18 mouse cellular contexts compared by ENCODE assay signal in genomic region chr4:129021886-129022285, GRCm38 (mm10). TPM values are rescaled to one million over a fixed set of nuclear protein-coding genes. Genes with fewer than 3 reads are reported as not detected.
DNase-seq lines count a peak whose midpoint lies in the region; ATAC-seq and TF ChIP-seq lines count a peak whose summit lies in the region.
"Had no signal": no experiment of that assay in that cellular context is flagged by ENCODE, and none has a peak within 500 bp of the region (broad histone marks: within the 10 kb centered on the region; RNA-seq: fewer than 3 reads in every experiment).

No protein-coding gene starts in this region.

- DNase-seq in heart, adult 2 months = no peak
- no peak for DNase-seq in lung, postnatal 0 days (ENCODE audit: low spot score)
- DNase-seq in lung, postnatal 14 days = no peak
- peak; percentile 61 for DNase-seq in adipocyte (ENCODE audit: low spot score)
- DNase-seq: adrenal gland, postnatal 10 days; cerebellum, adult 11 months; cerebellum, adult 8-10 months; cerebellum, postnatal 14 days; gastrocnemius, postnatal 25 days had no signal

- no peaks in the 10 kb centered on the region for H3K9me3 ChIP-seq in heart, embryonic 11.5 days (replicated peaks; ENCODE audit: control insufficient read depth, low read length)
- no peaks in the 10 kb centered on the region for H3K9me3 ChIP-seq in lung, postnatal 0 days (ENCODE audit: low read length)
- no peaks in the 10 kb centered on the region for H3K9me3 ChIP-seq in forebrain, embryonic 12.5 days
- H3K9me3 ChIP-seq: embryonic facial prominence, embryonic 12.5 days; heart, embryonic 13.5 days; hindbrain, embryonic 12.5 days had no signal

- no peaks in the 10 kb centered on the region for H3K79me2 ChIP-seq in heart, adult 2 months (replicated peaks; ENCODE audit: control insufficient read depth, insufficient read depth, low read length)

- intact Hi-C loops in heart, adult 2 months (cut with DNase I) = loop anchor here (5.0 kb wide), 1 partner anchor 35 kb away; the partner anchor contains the start of gene Rnf19b

- TF ChIP-seq POLR2A in heart, adult 2 months (IDR thresholded peaks at IDR 0.05; ENCODE audit: insufficient read depth, low read depth, low read length) = no peak

- H3K4me2 ChIP-seq in heart, embryonic 11.5 days = no peak overlapping the region
- H3K4me2 ChIP-seq in lung, postnatal 0 days (replicated peaks; ENCODE audit: low read depth, low read length) = no peak overlapping the region
- no peak overlapping the region for H3K4me2 ChIP-seq in forebrain, embryonic 12.5 days
- H3K4me2 ChIP-seq: embryonic facial prominence, embryonic 12.5 days; heart, embryonic 13.5 days; hindbrain, embryonic 12.5 days had no signal

- TF ChIP-seq CTCF in heart, adult 2 months (IDR thresholded peaks at IDR 0.05) = no peak
- TF ChIP-seq CTCF in lung, postnatal 0 days (IDR thresholded peaks at IDR 0.05) = no peak

- no peaks in the 10 kb centered on the region for H3K36me3 ChIP-seq in heart, adult 2 months (ENCODE audit: control insufficient read depth, insufficient read depth, low read length)
- no peaks in the 10 kb centered on the region for H3K36me3 ChIP-seq in heart, embryonic 11.5 days (ENCODE audit: control insufficient read depth, insufficient read depth, low read length)
- no peaks in the 10 kb centered on the region for H3K36me3 ChIP-seq in lung, postnatal 0 days (ENCODE audit: insufficient read depth, low read length)
- no peaks in the 10 kb centered on the region for H3K36me3 ChIP-seq in forebrain, embryonic 12.5 days (replicated peaks)
- H3K36me3 ChIP-seq: embryonic facial prominence, embryonic 12.5 days; heart, embryonic 13.5 days; hindbrain, embryonic 12.5 days had no signal

- TF ChIP-seq EP300 in heart, adult 2 months (IDR thresholded peaks at IDR 0.05; ENCODE audit: insufficient read depth, low read depth, low read length) = no peak
- TF ChIP-seq EP300 in lung, postnatal 0 days (IDR thresholded peaks at IDR 0.05) = no peak

- no peaks in the 10 kb centered on the region for H3K27me3 ChIP-seq in heart, adult 2 months (ENCODE audit: control insufficient read depth, insufficient read depth, low read length)
- no peaks in the 10 kb centered on the region for H3K27me3 ChIP-seq in heart, embryonic 11.5 days (ENCODE audit: control insufficient read depth, insufficient read depth, low read length)
- no peaks in the 10 kb centered on the region for H3K27me3 ChIP-seq in lung, postnatal 0 days (replicated peaks; ENCODE audit: insufficient read depth, low read length)
- no peaks in the 10 kb centered on the region for H3K27me3 ChIP-seq in forebrain, embryonic 12.5 days
- H3K27me3 ChIP-seq: embryonic facial prominence, embryonic 12.5 days; heart, embryonic 13.5 days had no signal

- peaks cover 20% of the 10 kb centered on the region for H3K4me1 ChIP-seq in heart, adult 2 months (ENCODE audit: control insufficient read depth, insufficient read depth, low read length)
- peaks cover 13% of the 10 kb centered on the region for H3K4me1 ChIP-seq in heart, embryonic 11.5 days (ENCODE audit: control insufficient read depth, insufficient read depth, low read length)
- H3K4me1 ChIP-seq in lung, postnatal 0 days (ENCODE audit: insufficient read depth, low read depth, low read length) = peaks cover 16% of the 10 kb centered on the region
- H3K4me1 ChIP-seq in forebrain, embryonic 12.5 days = 0 out of 2 replicates have a peak, but pooled peaks cover 4% of the 10 kb centered on the region

- WGBS in heart, adult 2 months = 37% methylated on average over 4 of the region's 4 CpGs
- WGBS in heart, embryonic 11.5 days (ENCODE audit: insufficient replicate concordance) = 67% methylated on average over 4 of the region's 4 CpGs
- 78% methylated on average over 4 of the region's 4 CpGs for WGBS in lung, postnatal 0 days
- 83% methylated on average over 4 of the region's 4 CpGs for WGBS in forebrain, embryonic 12.5 days

- no peak for ATAC-seq in heart, embryonic 11.5 days (replicated peaks; ENCODE audit: insufficient number of reproducible peaks, low FRiP score, low TSS enrichment)
- ATAC-seq in lung, postnatal 0 days = no peak
- ATAC-seq in forebrain, embryonic 12.5 days (ENCODE audit: low FRiP score) = no peak
- ATAC-seq: forebrain, embryonic 16.5 days; hindbrain, embryonic 16.5 days; inflammation-experienced regulatory T-cells, adult 6 months; intestine, postnatal 0 days had no signal

- H3K27ac ChIP-seq in heart, adult 2 months = peak overlapping the region; percentile 82
- no peak overlapping the region for H3K27ac ChIP-seq in heart, embryonic 11.5 days (ENCODE audit: low read depth, low read length)
- peak overlapping the region; percentile 62; the same call in 1 of the 2 replicates for H3K27ac ChIP-seq in lung, postnatal 0 days (ENCODE audit: low read length)
- no peak overlapping the region for H3K27ac ChIP-seq in forebrain, embryonic 12.5 days
- H3K27ac ChIP-seq: embryonic facial prominence, embryonic 12.5 days; heart, embryonic 13.5 days; hindbrain, embryonic 12.5 days had no signal

- H3K9ac ChIP-seq in heart, adult 2 months (ENCODE audit: low read depth, low read length) = no peak overlapping the region
- H3K9ac ChIP-seq in heart, embryonic 11.5 days (ENCODE audit: low read depth, low read length) = no peak overlapping the region
- H3K9ac ChIP-seq in lung, postnatal 0 days (replicated peaks; ENCODE audit: low read depth) = no peak overlapping the region
- H3K9ac ChIP-seq in forebrain, embryonic 12.5 days = no peak overlapping the region
- H3K9ac ChIP-seq: embryonic facial prominence, embryonic 12.5 days; heart, embryonic 13.5 days; hindbrain, embryonic 12.5 days had no signal

- no peak overlapping the region for H3K4me3 ChIP-seq in heart, adult 2 months
- H3K4me3 ChIP-seq in heart, embryonic 11.5 days (ENCODE audit: low read depth, low read length) = no peak overlapping the region
- no peak overlapping the region for H3K4me3 ChIP-seq in lung, postnatal 0 days (ENCODE audit: low read depth, low read length)
- no peak overlapping the region for H3K4me3 ChIP-seq in forebrain, embryonic 12.5 days (replicated peaks)
- H3K4me3 ChIP-seq: embryonic facial prominence, embryonic 12.5 days; heart, embryonic 13.5 days; hindbrain, embryonic 12.5 days had no signal

RNA-seq across cellular contexts. Expression of gene Ak2, which starts 30.1 kb away (rescaled TPM):
- total RNA-seq in heart, adult 2 months (2021) = 10 to 100 TPM; 63.1 to 70.5 TPM
- 41.8 and 43.4 TPM in 2 replicates for polyA plus RNA-seq in heart, adult 2 months (2012; rRNA removed)
- 139 and 147 TPM in 2 replicates for polyA plus RNA-seq in heart, embryonic 11.5 days (2014; fragmentation: Nextera tagmentation; extraction: Ambion mirVana)
- polyA plus RNA-seq in lung, postnatal 0 days (2015; fragmentation: Nextera tagmentation; extraction: Ambion mirVana) = 85.7 and 89.7 TPM in 2 replicates
- 162 and 173 TPM in 2 replicates for polyA plus RNA-seq in forebrain, embryonic 12.5 days (2016; fragmentation: Nextera tagmentation; extraction: Ambion mirVana)

RNA-seq across cellular contexts. Expression of gene Rnf19b, which starts 36.2 kb away (rescaled TPM):
- total RNA-seq in heart, adult 2 months (2021) = 10 to 100 TPM; 27.1 to 28.1 TPM
- 21.1 and 24.7 TPM in 2 replicates for polyA plus RNA-seq in heart, adult 2 months (2012; rRNA removed)
- 5.8 and 7.1 TPM in 2 replicates for polyA plus RNA-seq in heart, embryonic 11.5 days (2014; fragmentation: Nextera tagmentation; extraction: Ambion mirVana)
- 10.9 and 11.7 TPM in 2 replicates for polyA plus RNA-seq in lung, postnatal 0 days (2015; fragmentation: Nextera tagmentation; extraction: Ambion mirVana)
- 14.3 and 15.6 TPM in 2 replicates for polyA plus RNA-seq in forebrain, embryonic 12.5 days (2016; fragmentation: Nextera tagmentation; extraction: Ambion mirVana)

RNA-seq across cellular contexts. Expression of gene Azin2, which starts 59.6 kb away (rescaled TPM):
- 1 to 10 TPM; 2.0 to 3.0 TPM for total RNA-seq in heart, adult 2 months (2021)
- 3.2 and 3.7 TPM in 2 replicates for polyA plus RNA-seq in heart, adult 2 months (2012; rRNA removed)
- polyA plus RNA-seq in heart, embryonic 11.5 days (2014; fragmentation: Nextera tagmentation; extraction: Ambion mirVana) = 4.1 and 4.6 TPM in 2 replicates
- polyA plus RNA-seq in lung, postnatal 0 days (2015; fragmentation: Nextera tagmentation; extraction: Ambion mirVana) = 39.0 and 42.2 TPM in 2 replicates
- 12.0 and 15.0 TPM in 2 replicates for polyA plus RNA-seq in forebrain, embryonic 12.5 days (2016; fragmentation: Nextera tagmentation; extraction: Ambion mirVana)

Comparison
In these comparisons a context has a peak if more than half of its experiments do, and no peak if none do; other contexts are left out.
1. H3K27ac ChIP-seq: peak in heart, adult 2 months (single experiment) and lung, postnatal 0 days (single experiment); none in heart, embryonic 11.5 days (single experiment) and forebrain, embryonic 12.5 days (single experiment).